Mouse (Mus musculus) embryonic facial prominence, embryonic 13.5 days (tissue): ENCODE measurements around the gene Cyp4f16. TPM values are rescaled to one million over a fixed set of nuclear protein-coding genes. Genes with fewer than 3 reads are reported as not detected.
"Not testable (repeated sequence)": the region's sequence is repeated elsewhere in the genome, so short reads cannot be mapped to it uniquely, and the experiment has no call there.

ENCODE experiments used
- ATAC-seq: fragments of 200-750 bp; cut with Nextera tagmentation; 2 replicates; pipeline ENCODE4 v1.8.0; 2017; ENCODE audit warnings: low read depth; ENCODE audit not compliant: insufficient number of reproducible peaks, insufficient read depth, low FRiP score, low TSS enrichment
- H3K27ac ChIP-seq: fragments of 300-500 bp; sonication (generic); 2 replicates; pipeline ENCODE4 v1.5.1; 2015; ENCODE audit warnings: moderate library complexity, mild to moderate bottlenecking, inconsistent platforms
- H3K27me3 ChIP-seq: fragments of 300-500 bp; sonication (generic); 2 replicates; pipeline ENCODE4 v1.6.1; 2015; ENCODE audit warnings: mild to moderate bottlenecking, inconsistent platforms
- H3K36me3 ChIP-seq: fragments of 300-500 bp; sonication (generic); 2 replicates; pipeline ENCODE4 v1.6.1; 2015; ENCODE audit warnings: mild to moderate bottlenecking, inconsistent platforms
- H3K4me1 ChIP-seq: fragments of 300-500 bp; sonication (generic); 2 replicates; pipeline ENCODE4 v1.6.1; 2015; ENCODE audit warnings: inconsistent platforms
- H3K4me2 ChIP-seq: fragments of 300-500 bp; sonication (generic); 2 replicates; pipeline ENCODE4 v1.6.1; 2015; ENCODE audit warnings: moderate library complexity, mild to moderate bottlenecking, inconsistent platforms
- H3K4me3 ChIP-seq: fragments of 300-500 bp; sonication (generic); 2 replicates; pipeline ENCODE4 v1.5.1; 2015; ENCODE audit warnings: mild to moderate bottlenecking, inconsistent platforms
- H3K9ac ChIP-seq: fragments of 300-500 bp; sonication (generic); 2 replicates; pipeline ENCODE4 v1.6.1; 2015; ENCODE audit warnings: mild to moderate bottlenecking, inconsistent platforms
- H3K9me3 ChIP-seq: fragments of 300-500 bp; sonication (generic); 2 replicates; pipeline ENCODE4 v1.6.1; 2016; ENCODE audit warnings: inconsistent platforms
- WGBS: fragments of 180-500 bp; shearing (Covaris S2); methylation state at CpG from one replicate; pipeline ENCODE4 v1.1.7; 2015; ENCODE audit warnings: mixed read lengths; 5-methylcytosine and 5-hydroxymethylcytosine counted together
- polyA plus RNA-seq: library from polyadenylated mRNA; unstranded; fragments of >200 nt; fragmentation: Nextera tagmentation; extraction: Ambion mirVana; gene quantifications from 2 replicates; pipeline ENCODE4 v1.2.1, GENCODE M21; 2015

The Cyp4f16 gene
- 20.5 and 23.0 TPM in 2 replicates for polyA plus RNA-seq

GRCm38 (mm10) chr17:32536051-32536866 is at the start of gene Cyp4f16:
Gene Cyp4f16, plus strand, starts transcription at chr17:32536558.
- WGBS: 11% methylated on average over 5 of the region's 5 CpGs

GRCm38 (mm10) chr17:32492349-32492980 is 43.9 kb upstream of the Cyp4f16 start:
- no peak for ATAC-seq
- Histone ChIP-seq H3K4me3 (peak overlapping the region; percentile 39), H3K4me1 (0 out of 2 replicates have a peak, but pooled peaks cover 4% of the 10 kb centered on the region), H3K36me3 (no peaks in the 10 kb centered on the region), H3K27ac (no peak overlapping the region), H3K4me2 (peak overlapping the region; percentile 61), H3K27me3 (peaks cover 22% of the 10 kb centered on the region; the same call in 1 of the 2 replicates), H3K9me3 (no peaks in the 10 kb centered on the region), H3K9ac (peak overlapping the region; percentile 64)
- WGBS: 6% methylated on average over 30 of the region's 30 CpGs

More at GRCm38 (mm10) chr17:32536051-32536866, at the start of gene Cyp4f16:
- peak within 1 kb of the TSS; percentile 54 for H3K4me3 ChIP-seq
- H3K27me3 ChIP-seq, H3K36me3 ChIP-seq, H3K9me3 ChIP-seq, H3K4me1 ChIP-seq: not testable (repeated sequence)
- peak within 1 kb of the TSS; percentile 77 for H3K9ac ChIP-seq
- H3K27ac ChIP-seq: peak within 1 kb of the TSS; percentile 62
- peak; percentile 92 for ATAC-seq
- H3K4me2 ChIP-seq: peak within 1 kb of the TSS; percentile 71

- H3K9me3 ChIP-seq: no peaks in the 10 kb centered on the region
- 54% methylated on average over 1 of the region's 1 CpGs for WGBS
- 0 out of 2 replicates have a peak, but pooled peaks cover 4% of the 10 kb centered on the region for H3K4me1 ChIP-seq
- H3K4me2 ChIP-seq: no peak overlapping the region
- H3K9ac ChIP-seq: no peak overlapping the region
- H3K27me3 ChIP-seq: peaks cover 22% of the 10 kb centered on the region; the same call in 1 of the 2 replicates
- no peak for ATAC-seq
- H3K4me3 ChIP-seq: no peak overlapping the region
- H3K36me3 ChIP-seq: no peaks in the 10 kb centered on the region
- H3K27ac ChIP-seq: no peak overlapping the region
Measured at GRCm38 (mm10) chr17:32494601-32495000, 41.8 kb upstream of the Cyp4f16 start.

- H3K9ac ChIP-seq, H3K9me3 ChIP-seq, ATAC-seq, H3K4me2 ChIP-seq, H3K4me3 ChIP-seq, H3K36me3 ChIP-seq, H3K4me1 ChIP-seq, H3K27ac ChIP-seq, H3K27me3 ChIP-seq: not testable (repeated sequence)
- 82% methylated on average over 4 of the region's 4 CpGs for WGBS
Measured at GRCm38 (mm10) chr17:32500511-32500910, 35.8 kb upstream of the Cyp4f16 start.

- no peak overlapping the region for H3K4me3 ChIP-seq
- 57% methylated on average over 3 of the region's 3 CpGs for WGBS
Measured at GRCm38 (mm10) chr17:32501051-32501450, 35.3 kb upstream of the Cyp4f16 start.

GRCm38 (mm10) chr17:32503111-32503510 is 33.2 kb upstream of the Cyp4f16 start:
- H3K27me3 ChIP-seq: no peaks in the 10 kb centered on the region
- H3K9ac ChIP-seq: no peak overlapping the region
- peaks cover 1% of the 10 kb centered on the region; the same call in 1 of the 2 replicates for H3K36me3 ChIP-seq
- no peak overlapping the region for H3K4me2 ChIP-seq
- ATAC-seq: no peak
- no peak overlapping the region for H3K27ac ChIP-seq
- H3K4me3 ChIP-seq: no peak overlapping the region
- 68% methylated on average over 2 of the region's 2 CpGs for WGBS
- H3K4me1 ChIP-seq: peaks cover 17% of the 10 kb centered on the region
- no peaks in the 10 kb centered on the region for H3K9me3 ChIP-seq

More at GRCm38 (mm10) chr17:32501051-32501450, 35.3 kb upstream of the Cyp4f16 start:
- no peak overlapping the region for H3K9ac ChIP-seq
- peaks cover 8% of the 10 kb centered on the region; the same call in 1 of the 2 replicates for H3K4me1 ChIP-seq
- ATAC-seq: no peak
- H3K9me3 ChIP-seq: no peaks in the 10 kb centered on the region
- H3K36me3 ChIP-seq: no peaks in the 10 kb centered on the region
- no peak overlapping the region for H3K4me2 ChIP-seq
- H3K27me3 ChIP-seq: no peaks in the 10 kb centered on the region
- no peak overlapping the region for H3K27ac ChIP-seq

- peaks cover 14% of the 10 kb centered on the region for H3K36me3 ChIP-seq
- peak within 1 kb of the TSS; percentile 56 for H3K4me3 ChIP-seq
- no peaks in the 10 kb centered on the region for H3K27me3 ChIP-seq
- peak; percentile 85 for ATAC-seq
- H3K27ac ChIP-seq: peak within 1 kb of the TSS; percentile 89
- peak within 1 kb of the TSS; percentile 74 for H3K4me2 ChIP-seq
- no peaks in the 10 kb centered on the region for H3K9me3 ChIP-seq
- peak within 1 kb of the TSS; percentile 71 for H3K9ac ChIP-seq
- peaks cover 17% of the 10 kb centered on the region for H3K4me1 ChIP-seq
- WGBS: under 1% methylated on average over 30 of the region's 30 CpGs
Measured at GRCm38 (mm10) chr17:32505851-32506728, 30.3 kb upstream of the Cyp4f16 start, which contains the start of gene Cyp4f17. Gene Cyp4f17, plus strand, starts transcription at chr17:32506050.

GRCm38 (mm10) chr17:32506729-32507245 is 29.6 kb upstream of the Cyp4f16 start:
- Histone ChIP-seq H3K36me3 (peaks cover 14% of the 10 kb centered on the region), H3K4me2 (peak overlapping the region; percentile 74), H3K4me3 (peak overlapping the region; percentile 56), H3K27me3 (no peaks in the 10 kb centered on the region), H3K4me1 (peaks cover 17% of the 10 kb centered on the region), H3K9me3 (no peaks in the 10 kb centered on the region), H3K27ac (peak overlapping the region; percentile 89), H3K9ac (peak overlapping the region; percentile 71)
- 31% methylated on average over 9 of the region's 9 CpGs for WGBS
- ATAC-seq: no peak

GRCm38 (mm10) chr17:32516126-32516525 is 20.2 kb upstream of the Cyp4f16 start:
- Histone ChIP-seq H3K27me3 (no peaks in the 10 kb centered on the region), H3K9ac (no peak overlapping the region), H3K27ac (no peak overlapping the region), H3K4me3 (no peak overlapping the region), H3K36me3 (peaks cover 25% of the 10 kb centered on the region), H3K4me2 (no peak overlapping the region), H3K4me1 (no peaks in the 10 kb centered on the region), H3K9me3 (no peaks in the 10 kb centered on the region)
- ATAC-seq: no peak
- 76% methylated on average over 5 of the region's 5 CpGs for WGBS

GRCm38 (mm10) chr17:32521981-32522380 is 14.4 kb upstream of the Cyp4f16 start:
- Histone ChIP-seq H3K4me2 (no peak overlapping the region), H3K36me3 (peaks cover 65% of the 10 kb centered on the region), H3K27me3 (no peaks in the 10 kb centered on the region), H3K27ac (no peak overlapping the region), H3K9me3 (no peaks in the 10 kb centered on the region), H3K4me3 (no peak overlapping the region), H3K9ac (no peak overlapping the region), H3K4me1 (no peaks in the 10 kb centered on the region)
- no peak for ATAC-seq
- WGBS: 86% methylated on average over 5 of the region's 5 CpGs

- ATAC-seq: no peak
- H3K27ac ChIP-seq: no peak overlapping the region
- H3K9ac ChIP-seq: no peak overlapping the region
- no peaks in the 10 kb centered on the region for H3K9me3 ChIP-seq
- H3K36me3 ChIP-seq: peaks cover 64% of the 10 kb centered on the region
- H3K4me1 ChIP-seq: no peaks in the 10 kb centered on the region
- WGBS: 86% methylated on average over 4 of the region's 4 CpGs
- no peak overlapping the region for H3K4me3 ChIP-seq
- H3K4me2 ChIP-seq: no peak overlapping the region
- H3K27me3 ChIP-seq: no peaks in the 10 kb centered on the region
Measured at GRCm38 (mm10) chr17:32522386-32522785, 14.0 kb upstream of the Cyp4f16 start.
